Mouse (Mus musculus) lung, embryonic 14.5 days (tissue): ENCODE measurements around the gene Socs7. TPM values are rescaled to one million over a fixed set of nuclear protein-coding genes. Genes with fewer than 3 reads are reported as not detected.
"Not testable (repeated sequence)": the region's sequence is repeated elsewhere in the genome, so short reads cannot be mapped to it uniquely, and the experiment has no call there.

Experiments
- ATAC-seq: fragments of 200-750 bp; cut with Nextera tagmentation; 2 replicates; pipeline ENCODE4 v1.8.0; 2017; ENCODE audit warnings: mild to moderate bottlenecking, moderate TSS enrichment, moderate library complexity; ENCODE audit not compliant: insufficient read depth
- DNase-seq: peaks from one replicate; pipeline ENCODE4 v3.0.0-alpha.2; 2015
- H3K27ac ChIP-seq: fragments of 300-500 bp; sonication (generic); 2 replicates; pipeline ENCODE4 v1.5.1; 2014; ENCODE audit warnings: low read depth, mild to moderate bottlenecking, moderate library complexity
- H3K27me3 ChIP-seq: fragments of 300-500 bp; sonication (generic); 2 replicates; pipeline ENCODE4 v1.6.1; 2014; ENCODE audit warnings: low read length, control low read depth; ENCODE audit not compliant: insufficient read depth
- H3K36me3 ChIP-seq: fragments of 300-500 bp; sonication (generic); 2 replicates; pipeline ENCODE4 v1.6.1; 2014; ENCODE audit warnings: control low read depth; ENCODE audit not compliant: insufficient read depth
- H3K4me1 ChIP-seq: fragments of 300-500 bp; sonication (generic); 2 replicates; pipeline ENCODE4 v1.6.1; 2014; ENCODE audit warnings: antibody characterized with exemption, control low read depth; ENCODE audit not compliant: insufficient read depth
- H3K4me2 ChIP-seq: fragments of 300-500 bp; sonication (generic); 2 replicates; pipeline ENCODE4 v1.6.1; 2014; ENCODE audit warnings: mild to moderate bottlenecking
- H3K4me3 ChIP-seq: fragments of 300-500 bp; sonication (generic); 2 replicates; pipeline ENCODE4 v1.5.1; 2014; ENCODE audit warnings: low read depth, low read length
- H3K9ac ChIP-seq: fragments of 300-500 bp; sonication (generic); 2 replicates; pipeline ENCODE4 v1.6.1; 2014
- H3K9me3 ChIP-seq: fragments of 300-500 bp; sonication (generic); 2 replicates; pipeline ENCODE4 v1.6.1; 2016; ENCODE audit warnings: low read depth, low read length, control low read depth
- CTCF ChIP-seq: IDR thresholded peaks from 2 replicates; pipeline ENCODE4 v1.5.1; 2016; ENCODE audit warnings: antibody characterized with exemption, low read depth
- WGBS: fragments of 180-500 bp; shearing (Covaris S2); extraction: QIAGEN DNeasy Blood & Tissue Kit; methylation state at CpG from one replicate; pipeline ENCODE4 v1.1.7; 2014; 5-methylcytosine and 5-hydroxymethylcytosine counted together
- polyA plus RNA-seq: library from polyadenylated mRNA; unstranded; fragments of >200 nt; fragmentation: Nextera tagmentation; extraction: Ambion mirVana; gene quantifications from 2 replicates; pipeline ENCODE4 v1.2.1, GENCODE M21; 2014

Gene Socs7
- polyA plus RNA-seq, 1 experiment from 2014 or later, result 2.7 TPM

DNA sequence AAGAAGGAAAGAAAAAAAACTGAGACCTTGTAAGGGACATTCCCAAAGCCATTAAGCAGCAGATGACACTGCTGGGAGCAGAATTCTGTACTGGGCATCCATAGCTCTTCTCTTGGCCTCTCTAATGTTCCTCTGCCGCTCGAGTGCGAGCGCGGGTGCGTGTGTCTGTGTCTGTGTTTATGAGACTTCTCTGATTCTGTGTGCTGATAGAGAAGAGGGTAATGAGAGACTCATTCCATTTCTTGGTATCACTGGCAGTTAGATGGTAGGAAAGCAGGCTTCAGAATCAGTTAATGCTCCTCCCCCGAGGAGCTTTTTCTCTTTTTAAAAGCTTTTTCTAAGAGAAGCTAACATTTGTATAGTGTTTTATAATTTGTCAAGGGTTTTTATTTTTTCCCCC, 7.1 kb upstream of the Socs7 start:
- Histone ChIP-seq H3K9ac (no peak overlapping the region), H3K4me3 (no peak overlapping the region), H3K9me3 (no peaks in the 10 kb centered on the region), H3K27ac (no peak overlapping the region), H3K36me3 (no peaks in the 10 kb centered on the region), H3K4me1 (0 out of 2 replicates have a peak, but pooled peaks cover 4% of the 10 kb centered on the region), H3K4me2 (no peak overlapping the region), H3K27me3 (no peaks in the 10 kb centered on the region)
- TF ChIP-seq CTCF, result no peak
- DNase-seq (no peak), ATAC-seq (no peak)
- 79% methylated on average over 7 of the region's 7 CpGs for WGBS

DNA sequence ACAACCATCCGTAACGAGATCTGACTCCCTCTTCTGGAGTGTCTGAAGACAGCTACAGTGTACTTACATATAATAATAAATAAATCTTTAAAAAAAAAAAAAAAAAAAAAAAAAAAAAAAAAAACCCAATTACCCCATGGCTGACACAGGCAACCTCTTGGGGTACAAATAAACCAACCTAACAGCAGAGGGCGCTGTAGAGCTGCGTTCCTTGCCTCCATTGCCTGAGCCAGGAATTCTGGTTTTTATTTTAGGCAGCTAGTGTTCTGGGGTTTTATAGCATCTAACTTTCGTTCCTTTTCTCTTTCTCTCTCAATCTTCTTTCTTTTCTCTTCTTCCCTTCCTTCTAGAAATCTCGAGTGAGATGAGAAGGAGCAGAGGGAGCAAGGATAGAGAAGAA, 4.7 kb upstream of the Socs7 start:
- not testable (repeated sequence) for H3K4me3 ChIP-seq, H3K9me3 ChIP-seq, H3K36me3 ChIP-seq, H3K27me3 ChIP-seq, H3K4me1 ChIP-seq, H3K27ac ChIP-seq, H3K9ac ChIP-seq, ATAC-seq, H3K4me2 ChIP-seq
- peak; percentile 93 for DNase-seq
- peak; percentile 75 for TF ChIP-seq CTCF
- WGBS, result 10% methylated on average over 4 of the region's 6 CpGs

DNA sequence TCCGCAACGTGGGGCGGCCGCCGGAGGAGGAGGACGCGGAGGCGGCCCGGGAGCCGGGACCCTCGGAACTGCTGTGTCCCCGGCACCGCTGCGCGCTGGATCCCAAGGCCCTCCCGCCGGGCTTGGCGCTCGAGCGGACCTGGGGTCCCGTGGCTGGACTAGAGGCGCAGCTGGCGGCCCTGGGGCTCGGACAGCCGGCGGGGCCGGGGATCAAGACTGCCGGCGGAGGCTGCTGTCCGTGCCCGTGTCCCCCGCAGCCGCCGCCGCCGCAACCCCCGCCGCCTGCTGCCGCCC, 245 bp downstream of the Socs7 start:
- peak overlapping the region; percentile 94 for H3K9ac ChIP-seq
- H3K4me2 ChIP-seq, result peak overlapping the region; percentile 80
- no peaks in the 10 kb centered on the region for H3K9me3 ChIP-seq
- DNase-seq (no peak), ATAC-seq (peak; percentile 52)
- peak overlapping the region; percentile 97 for H3K4me3 ChIP-seq
- peaks cover 3% of the 10 kb centered on the region; the same call in 1 of the 2 replicates for H3K36me3 ChIP-seq
- H3K27ac ChIP-seq, result peak overlapping the region; percentile 83
- TF ChIP-seq CTCF, result no peak
- under 1% methylated on average over 39 of the region's 39 CpGs for WGBS
- peaks cover 4% of the 10 kb centered on the region; the same call in 1 of the 2 replicates for H3K4me1 ChIP-seq
- no peaks in the 10 kb centered on the region for H3K27me3 ChIP-seq

DNA sequence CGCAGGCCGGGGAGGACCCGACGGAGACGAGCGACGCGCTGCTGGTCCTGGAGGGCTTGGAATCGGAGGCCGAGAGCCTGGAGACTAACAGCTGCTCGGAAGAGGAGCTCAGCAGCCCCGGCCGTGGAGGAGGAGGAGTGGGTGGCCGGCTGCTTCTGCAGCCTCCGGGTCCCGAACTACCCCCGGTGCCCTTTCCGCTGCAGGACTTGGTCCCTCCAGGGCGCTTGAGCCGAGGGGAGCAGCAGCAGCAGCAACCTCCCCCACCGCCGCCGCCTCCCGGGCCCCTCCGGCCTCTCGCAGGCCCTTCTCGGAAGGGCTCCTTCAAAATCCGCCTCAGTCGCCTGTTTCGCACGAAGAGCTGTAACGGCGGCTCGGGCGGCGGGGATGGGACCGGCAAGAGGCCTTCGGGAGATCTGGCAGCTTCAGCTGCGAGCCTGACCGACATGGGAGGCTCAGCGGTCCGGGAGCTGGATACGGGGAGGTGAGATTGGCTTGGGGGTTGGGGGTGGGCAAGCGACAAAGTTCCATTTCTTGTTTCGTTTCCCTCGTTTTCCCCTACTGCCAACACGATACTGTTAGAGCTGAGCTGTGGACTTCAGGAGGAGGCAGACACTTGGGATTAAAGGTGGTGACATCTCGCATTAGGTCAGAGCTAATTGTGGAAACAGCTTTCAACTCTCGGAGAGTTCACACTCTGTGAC, 742 bp downstream of the Socs7 start:
- ATAC-seq, result no peak
- Histone ChIP-seq H3K4me3 (peak overlapping the region; percentile 97), H3K9ac (peak overlapping the region; percentile 94), H3K4me1 (peaks cover 4% of the 10 kb centered on the region; the same call in 1 of the 2 replicates), H3K36me3 (peaks cover 3% of the 10 kb centered on the region; the same call in 1 of the 2 replicates), H3K27ac (peak overlapping the region; percentile 83; the same call in 1 of the 2 replicates), H3K9me3 (no peaks in the 10 kb centered on the region), H3K27me3 (no peaks in the 10 kb centered on the region), H3K4me2 (peak overlapping the region; percentile 80)
- TF ChIP-seq CTCF, result no peak
- DNase-seq, result peak; percentile 55
- WGBS, result under 1% methylated on average over 49 of the region's 49 CpGs

DNA sequence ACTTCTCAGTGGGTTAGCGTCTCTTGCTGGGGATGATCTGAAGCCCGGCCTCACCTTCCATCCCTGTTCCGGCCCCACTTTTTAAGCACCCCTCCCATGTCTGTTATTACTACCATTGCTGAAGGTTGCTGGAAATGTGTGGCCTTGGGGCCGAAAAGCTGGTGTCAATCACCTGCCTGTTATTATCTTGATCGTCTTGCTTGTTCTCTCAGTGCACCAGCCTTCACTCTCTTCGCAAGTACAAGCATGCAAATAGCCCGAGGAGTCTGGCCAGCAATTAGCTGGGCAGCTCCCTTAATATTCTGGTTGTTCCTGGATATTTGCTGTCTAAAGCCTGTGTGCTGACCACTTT, 1.3 kb downstream of the Socs7 start:
- Histone ChIP-seq H3K4me2 (peak overlapping the region; percentile 80), H3K4me3 (peak overlapping the region; percentile 97), H3K27ac (no peak overlapping the region), H3K4me1 (peaks cover 4% of the 10 kb centered on the region; the same call in 1 of the 2 replicates), H3K27me3 (no peaks in the 10 kb centered on the region), H3K9me3 (no peaks in the 10 kb centered on the region), H3K36me3 (peaks cover 3% of the 10 kb centered on the region; the same call in 1 of the 2 replicates), H3K9ac (peak overlapping the region; percentile 94)
- DNase-seq (peak; percentile 27), ATAC-seq (no peak)
- no peak for TF ChIP-seq CTCF
- WGBS, result under 1% methylated on average over 7 of the region's 7 CpGs

DNA sequence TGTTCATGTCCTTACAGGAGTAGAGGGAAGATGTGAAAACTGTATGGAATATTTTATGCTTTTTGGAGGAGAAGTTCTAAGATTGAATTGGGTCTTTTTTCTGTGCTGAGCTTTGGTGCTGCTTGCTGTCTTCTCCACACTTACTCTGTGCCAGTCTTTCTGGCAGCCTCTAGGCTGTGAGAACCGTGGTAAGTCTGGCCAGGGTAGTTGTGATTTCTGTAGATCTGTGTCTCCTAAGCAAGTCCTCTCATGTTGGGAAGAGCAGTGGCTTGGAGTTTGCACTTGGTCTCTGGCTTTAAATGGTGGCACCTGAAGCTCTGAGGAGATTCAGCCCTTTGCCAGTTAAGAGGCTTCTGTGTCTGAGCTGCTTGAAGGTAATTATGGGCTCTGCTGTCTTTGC, 3.2 kb downstream of the Socs7 start:
- DNase-seq (no peak), ATAC-seq (no peak)
- Histone ChIP-seq H3K27ac (no peak overlapping the region), H3K4me2 (peak overlapping the region; percentile 80), H3K4me3 (no peak overlapping the region), H3K36me3 (peaks cover 3% of the 10 kb centered on the region; the same call in 1 of the 2 replicates), H3K9ac (no peak overlapping the region), H3K27me3 (no peaks in the 10 kb centered on the region), H3K9me3 (no peaks in the 10 kb centered on the region), H3K4me1 (peaks cover 4% of the 10 kb centered on the region; the same call in 1 of the 2 replicates)
- no peak for TF ChIP-seq CTCF
- WGBS, result 61% methylated on average over 1 of the region's 1 CpGs

DNA sequence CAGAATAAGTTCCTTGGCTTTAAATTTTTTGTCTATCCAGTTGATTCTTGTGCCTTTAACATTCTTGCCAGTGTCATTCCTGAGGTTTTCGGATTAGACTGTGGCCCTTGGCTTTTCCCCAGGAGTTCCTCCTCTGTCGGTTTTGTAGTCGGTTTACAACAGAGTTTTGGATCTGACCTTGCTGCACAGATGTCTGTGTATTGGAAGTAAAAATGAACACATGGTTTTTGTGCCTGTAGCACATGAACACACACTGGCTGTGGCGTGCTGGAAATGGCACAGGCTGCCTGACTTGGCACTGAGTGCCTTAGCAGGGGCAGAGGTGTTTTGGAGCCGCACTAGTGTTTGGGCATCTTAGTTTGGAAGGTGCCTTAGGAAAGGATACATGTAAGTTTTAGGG, 6.2 kb downstream of the Socs7 start:
- Histone ChIP-seq H3K36me3 (peaks cover 3% of the 10 kb centered on the region; the same call in 1 of the 2 replicates), H3K27me3 (no peaks in the 10 kb centered on the region), H3K4me3 (no peak overlapping the region), H3K9ac (no peak overlapping the region), H3K27ac (no peak overlapping the region), H3K4me2 (no peak overlapping the region), H3K9me3 (no peaks in the 10 kb centered on the region), H3K4me1 (peaks cover 4% of the 10 kb centered on the region; the same call in 1 of the 2 replicates)
- ATAC-seq (no peak), DNase-seq (no peak)
- WGBS, result 68% methylated on average over 5 of the region's 5 CpGs
- TF ChIP-seq CTCF, result no peak
